Mouse (Mus musculus) thymus, postnatal 10 days (tissue): ENCODE results near the gene Hdac9.

Source experiments
- DNase-seq, 2 experiments: peaks; one replicate each; pipeline ENCODE4 v3.0.0; 2021; ENCODE audit warnings: low spot score in 2 of 2

Hdac9 gene

GRCm38 (mm10) chr12:34347529-34347928 is 569.4 kb downstream of the Hdac9 start:
- DNase-seq = no peak

GRCm38 (mm10) chr12:34342761-34343160 is 574.1 kb downstream of the Hdac9 start:
- DNase-seq = no peak

GRCm38 (mm10) chr12:34338886-34339285 is 578.0 kb downstream of the Hdac9 start:
- no peak for DNase-seq

- no peak for DNase-seq
Observed at GRCm38 (mm10) chr12:34334455-34335084, 582.3 kb downstream of the Hdac9 start.

GRCm38 (mm10) chr12:34332884-34333283 is 584.0 kb downstream of the Hdac9 start:
- DNase-seq = no peak

GRCm38 (mm10) chr12:34327111-34327510 is 589.8 kb downstream of the Hdac9 start:
- no peak for DNase-seq

GRCm38 (mm10) chr12:34312113-34312719 is 604.7 kb downstream of the Hdac9 start:
- no peak for DNase-seq

- DNase-seq = no peak
Observed at GRCm38 (mm10) chr12:34305453-34305852, 611.4 kb downstream of the Hdac9 start.

- DNase-seq = no peak
Observed at GRCm38 (mm10) chr12:34292346-34292745, 624.5 kb downstream of the Hdac9 start.

GRCm38 (mm10) chr12:34287218-34287617 is 629.7 kb downstream of the Hdac9 start:
- no peak for DNase-seq

GRCm38 (mm10) chr12:34284888-34285287 is 632.0 kb downstream of the Hdac9 start:
- DNase-seq = no peak

- no peak for DNase-seq
Observed at GRCm38 (mm10) chr12:34284396-34284795, 632.5 kb downstream of the Hdac9 start.

GRCm38 (mm10) chr12:34278822-34279221 is 638.1 kb downstream of the Hdac9 start:
- DNase-seq = no peak

GRCm38 (mm10) chr12:34273816-34274215 is 643.1 kb downstream of the Hdac9 start:
- DNase-seq = no peak

GRCm38 (mm10) chr12:34270096-34270495 is 646.8 kb downstream of the Hdac9 start:
- DNase-seq = no peak

GRCm38 (mm10) chr12:34269472-34270040 is 647.3 kb downstream of the Hdac9 start:
- no peak for DNase-seq

GRCm38 (mm10) chr12:34259651-34260050 is 657.2 kb downstream of the Hdac9 start:
- DNase-seq = no peak

- no peak for DNase-seq
Observed at GRCm38 (mm10) chr12:34249160-34249559, 667.7 kb downstream of the Hdac9 start.

- DNase-seq = peak in 1 of 2 experiments; percentile 19
Observed at GRCm38 (mm10) chr12:34248193-34249121, 668.4 kb downstream of the Hdac9 start.

- no peak for DNase-seq
Observed at GRCm38 (mm10) chr12:34238796-34239195, 678.1 kb downstream of the Hdac9 start.

- no peak for DNase-seq
Observed at GRCm38 (mm10) chr12:34231621-34232150, 685.2 kb downstream of the Hdac9 start.

GRCm38 (mm10) chr12:34224505-34224904 is 692.4 kb downstream of the Hdac9 start:
- DNase-seq = no peak
